Mouse (Mus musculus) hindbrain, embryonic 14.5 days (tissue): ENCODE results near the gene St6galnac1. TPM values are rescaled to one million over a fixed set of nuclear protein-coding genes. Genes with fewer than 3 reads are reported as not detected.

ENCODE experiments used
- ATAC-seq: fragments of 200-750 bp; cut with Nextera tagmentation; 2 replicates; pipeline ENCODE4 v1.8.0; 2017; ENCODE audit warnings: moderate number of reproducible peaks, mild to moderate bottlenecking, moderate TSS enrichment, moderate library complexity; ENCODE audit not compliant: low FRiP score
- DNase-seq: peaks from one replicate; pipeline ENCODE4 v3.0.0-alpha.2; 2015; ENCODE audit warnings: low spot score
- H3K27ac ChIP-seq: fragments of 300-500 bp; sonication (generic); 2 replicates; pipeline ENCODE4 v1.5.1; 2014; ENCODE audit warnings: mild to moderate bottlenecking, moderate library complexity
- H3K27me3 ChIP-seq: fragments of 300-500 bp; sonication (generic); 2 replicates; pipeline ENCODE4 v1.6.1; 2014; ENCODE audit warnings: mild to moderate bottlenecking, low read length, mixed read lengths; ENCODE audit not compliant: control insufficient read depth, insufficient read depth
- H3K36me3 ChIP-seq: fragments of 300-500 bp; sonication (generic); replicated peaks from 2 replicates; pipeline ENCODE4 v1.6.1; 2014; ENCODE audit not compliant: control insufficient read depth, insufficient read depth
- H3K4me1 ChIP-seq: fragments of 300-500 bp; sonication (generic); replicated peaks from 2 replicates; pipeline ENCODE4 v1.6.1; 2014; ENCODE audit warnings: antibody characterized with exemption, low read length, mixed read lengths; ENCODE audit not compliant: control insufficient read depth, insufficient read depth
- H3K4me2 ChIP-seq: fragments of 300-500 bp; sonication (generic); replicated peaks from 2 replicates; pipeline ENCODE4 v1.6.1; 2014; ENCODE audit warnings: mild to moderate bottlenecking, moderate library complexity
- H3K4me3 ChIP-seq: fragments of 300-500 bp; sonication (generic); replicated peaks from 2 replicates; pipeline ENCODE4 v1.5.1; 2014; ENCODE audit warnings: mild to moderate bottlenecking, low read length
- H3K9ac ChIP-seq: fragments of 300-500 bp; sonication (generic); 2 replicates; pipeline ENCODE4 v1.6.1; 2014
- H3K9me3 ChIP-seq: fragments of 300-500 bp; sonication (generic); 2 replicates; pipeline ENCODE4 v1.6.1; 2016; ENCODE audit warnings: low read length; ENCODE audit not compliant: control insufficient read depth
- WGBS: fragments of 180-500 bp; shearing (Covaris S2); extraction: QIAGEN DNeasy Blood & Tissue Kit; methylation state at CpG from one replicate; pipeline ENCODE4 v1.1.7; 2014; 5-methylcytosine and 5-hydroxymethylcytosine counted together
- polyA plus RNA-seq: library from polyadenylated mRNA; unstranded; fragments of >200 nt; fragmentation: Nextera tagmentation; extraction: Ambion mirVana; gene quantifications from 2 replicates; pipeline ENCODE4 v1.2.1, GENCODE M21; 2014

The St6galnac1 gene
- polyA plus RNA-seq, 1 experiment from 2014 or later: not detected

DNA sequence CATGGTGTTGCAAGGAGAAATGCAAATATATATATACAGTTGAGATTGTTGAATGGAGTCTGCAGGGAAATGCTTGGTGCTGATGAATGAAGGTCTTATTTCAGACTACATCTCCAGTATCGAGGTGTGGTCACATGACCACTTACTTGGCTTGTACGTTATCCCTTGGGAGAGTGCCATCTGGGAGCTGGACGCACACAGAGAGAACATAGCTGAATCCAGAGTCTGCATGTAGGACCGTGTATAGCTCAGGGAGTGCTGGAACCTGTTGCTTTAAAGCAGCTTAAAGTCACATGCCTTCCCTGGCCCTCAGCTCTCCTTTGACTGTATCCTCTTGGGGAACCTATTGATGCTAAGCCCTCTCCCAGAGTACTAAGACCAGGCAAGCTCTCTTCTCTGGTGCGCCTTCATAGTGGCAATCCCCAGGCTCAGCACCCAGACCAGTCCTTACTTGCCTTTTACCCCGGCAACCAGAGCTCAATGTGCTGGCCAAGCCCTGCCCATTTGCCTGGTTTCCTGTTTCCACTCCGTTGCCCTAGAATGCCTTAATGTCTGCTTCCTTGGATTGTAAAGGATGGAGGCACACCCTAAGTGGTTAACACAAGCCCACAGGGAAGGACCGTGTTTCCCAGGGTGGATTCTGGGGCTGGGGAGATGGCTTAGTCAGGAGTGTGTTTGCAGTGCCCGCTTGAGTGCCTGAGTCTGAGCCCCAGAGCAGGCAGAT lies 53.6 kb downstream of the St6galnac1 start:
- Histone ChIP-seq H3K9ac (no peak overlapping the region), H3K4me2 (no peak overlapping the region), H3K4me1 (no peaks in the 10 kb centered on the region), H3K27me3 (no peaks in the 10 kb centered on the region), H3K9me3 (0 out of 2 replicates have a peak, but pooled peaks cover 8% of the 10 kb centered on the region), H3K27ac (no peak overlapping the region), H3K36me3 (no peaks in the 10 kb centered on the region), H3K4me3 (no peak overlapping the region)
- 73% methylated on average over 9 of the region's 9 CpGs for WGBS
- ATAC-seq: no peak
- no peak for DNase-seq

DNA sequence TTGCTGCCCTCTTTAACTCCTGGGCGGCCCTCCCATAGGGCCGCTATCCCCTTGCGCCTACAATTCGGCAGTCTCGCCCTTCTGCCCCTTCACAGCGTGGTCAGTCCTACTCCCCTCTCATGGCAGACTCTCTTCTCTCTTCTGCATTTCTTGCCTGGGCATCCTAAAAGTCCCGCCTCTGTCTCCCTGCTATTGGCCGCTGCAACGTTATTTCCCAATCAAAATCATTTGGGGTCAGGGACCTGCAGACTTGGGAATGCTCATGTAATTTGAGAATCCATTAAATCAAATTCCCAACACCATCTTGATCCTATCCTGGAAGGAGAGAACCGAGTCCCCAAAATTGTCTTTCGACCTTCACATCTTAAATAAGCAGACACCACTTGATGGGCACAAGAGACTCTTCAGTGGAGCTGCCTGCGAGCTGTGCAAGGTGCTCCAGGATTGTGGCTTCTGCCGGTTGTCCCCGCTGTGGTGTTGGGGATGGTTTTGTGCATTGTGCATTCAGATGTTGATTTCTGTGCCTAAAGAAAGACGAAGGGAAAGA lies 54.9 kb downstream of the St6galnac1 start:
- Histone ChIP-seq H3K9me3 (peaks cover 12% of the 10 kb centered on the region; the same call in 1 of the 2 replicates), H3K27ac (no peak overlapping the region), H3K4me3 (no peak overlapping the region), H3K27me3 (no peaks in the 10 kb centered on the region), H3K4me2 (no peak overlapping the region), H3K4me1 (no peaks in the 10 kb centered on the region), H3K36me3 (no peaks in the 10 kb centered on the region), H3K9ac (no peak overlapping the region)
- no peak for ATAC-seq
- 95% methylated on average over 15 of the region's 15 CpGs for WGBS
- DNase-seq: no peak

Other genes starting within 250 kb of the St6galnac1 start
- gene Sphk1, start 244.6 kb downstream of the St6galnac1 start, polyA plus RNA-seq: 4.0 and 4.1 TPM in 2 replicates
- 27.5 and 28.5 TPM in 2 replicates for gene Ube2o, start 194.1 kb downstream of the St6galnac1 start, polyA plus RNA-seq
- gene Aanat, start 189.1 kb downstream of the St6galnac1 start, polyA plus RNA-seq: 0.15 TPM in 1 of 2 replicates, not detected in the other
- gene Rhbdf2, start 148.5 kb downstream of the St6galnac1 start, polyA plus RNA-seq: 1.1 and 1.2 TPM in 2 replicates
- 2.8 and 3.5 TPM in 2 replicates for gene Prcd, start 122.0 kb downstream of the St6galnac1 start, polyA plus RNA-seq
- gene Cygb, start 121.2 kb downstream of the St6galnac1 start, polyA plus RNA-seq: 26.5 and 29.7 TPM in 2 replicates
- 29.3 and 35.5 TPM in 2 replicates for gene Mxra7, start 52.5 kb upstream of the St6galnac1 start, polyA plus RNA-seq
- gene Mettl23, start 67.8 kb upstream of the St6galnac1 start, polyA plus RNA-seq: 70.0 and 73.9 TPM in 2 replicates
- 64.6 and 65.7 TPM in 2 replicates for gene Jmjd6, start 67.9 kb upstream of the St6galnac1 start, polyA plus RNA-seq
- 51.9 and 54.4 TPM in 2 replicates for gene Mfsd11, start 76.9 kb upstream of the St6galnac1 start, polyA plus RNA-seq
- gene Srsf2, start 77.6 kb upstream of the St6galnac1 start, polyA plus RNA-seq: 556 and 567 TPM in 2 replicates
- 24.5 and 26.0 TPM in 2 replicates for gene Mgat5b, start 143.4 kb upstream of the St6galnac1 start, polyA plus RNA-seq